Mouse (Mus musculus): ENCODE data around the gene Tulp3. TPM values are rescaled to one million over a fixed set of nuclear protein-coding genes. Genes with fewer than 3 reads are reported as not detected.
"Not testable (repeated sequence)": the region's sequence is repeated elsewhere in the genome, so short reads cannot be mapped to it uniquely, and the experiment has no call there.

Tulp3 gene
- polyA plus RNA-seq, 1 experiment, result not detected

- no peak overlapping the region for H3K27ac ChIP-seq (ENCODE audit: insufficient read depth, low read depth, low read length)
- H3K4me1 ChIP-seq (ENCODE audit: control insufficient read depth, insufficient read depth, low read length), result peaks cover 13% of the 10 kb centered on the region
- WGBS, result 94% methylated on average over 11 of the region's 11 CpGs
- TF ChIP-seq CTCF (IDR thresholded peaks at IDR 0.05; ENCODE audit: insufficient read depth, low read depth, low read length) (no peak), POLR2A (IDR thresholded peaks at IDR 0.05; ENCODE audit: insufficient read depth, low read depth, low read length) (no peak)
- H3K4me3 ChIP-seq (ENCODE audit: insufficient read depth, low read depth, low read length), result no peak overlapping the region
Observed at GRCm38 (mm10) chr6:128341956-128342723, 13.5 kb downstream of the Tulp3 start.

DNA sequence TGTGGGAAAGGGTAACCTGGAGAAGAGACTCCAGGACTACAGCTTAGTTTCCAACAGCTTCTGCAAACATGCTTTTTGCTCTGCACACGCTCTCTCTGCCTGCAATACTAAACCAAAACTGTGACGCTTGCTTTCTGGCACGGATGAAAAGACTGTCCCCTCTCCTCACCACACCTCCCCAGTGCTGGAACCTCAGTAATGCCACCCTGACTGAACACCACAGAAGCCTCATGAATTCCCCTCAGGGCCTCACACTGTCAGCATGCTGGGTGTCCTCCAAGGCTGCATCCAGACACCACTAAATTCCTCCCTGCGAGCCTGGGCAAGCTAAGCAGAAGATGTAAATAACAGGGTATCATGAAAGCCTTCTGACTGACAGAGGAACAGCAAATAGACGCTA lies 16.8 kb downstream of the Tulp3 start:
- H3K4me1 ChIP-seq (ENCODE audit: control insufficient read depth, insufficient read depth, low read length), result peaks cover 13% of the 10 kb centered on the region
- H3K4me3 ChIP-seq (ENCODE audit: insufficient read depth, low read depth, low read length), result no peak overlapping the region
- 17% methylated on average over 5 of the region's 5 CpGs for WGBS
- TF ChIP-seq POLR2A (IDR thresholded peaks at IDR 0.05; ENCODE audit: insufficient read depth, low read depth, low read length) (no peak), CTCF (IDR thresholded peaks at IDR 0.05; ENCODE audit: insufficient read depth, low read depth, low read length) (no peak)
- peak overlapping the region; percentile 50; the same call in 1 of the 2 replicates for H3K27ac ChIP-seq (ENCODE audit: insufficient read depth, low read depth, low read length)

DNA sequence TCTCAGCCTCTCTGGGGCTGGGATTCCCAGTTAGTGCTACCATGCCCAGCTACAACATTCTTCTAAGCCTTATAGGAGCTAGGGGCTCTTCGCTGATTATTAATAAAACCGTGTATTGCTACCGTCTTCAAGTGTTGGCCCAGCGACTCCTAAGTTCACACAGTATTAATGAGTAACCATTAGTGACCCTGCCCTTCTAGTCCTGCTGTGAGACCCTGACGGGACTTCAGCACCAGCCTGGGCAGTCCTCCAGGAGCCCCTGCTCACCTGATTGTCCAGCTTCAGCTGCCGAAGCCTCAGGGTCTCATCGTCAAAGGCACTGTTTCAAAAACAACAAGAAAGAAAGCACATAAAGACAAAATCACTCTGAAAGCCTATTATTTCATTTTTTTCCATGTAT lies 18.2 kb downstream of the Tulp3 start:
- H3K27ac ChIP-seq (ENCODE audit: insufficient read depth, low read depth, low read length), result no peak overlapping the region
- 64% methylated on average over 7 of the region's 7 CpGs for WGBS

GRCm38 (mm10) chr6:128334397-128335124 lies 21.1 kb downstream of the Tulp3 start:
- Histone ChIP-seq H3K4me3 (ENCODE audit: insufficient read depth, low read depth, low read length) (no peak overlapping the region), H3K27ac (ENCODE audit: insufficient read depth, low read depth, low read length) (no peak overlapping the region)

More for the DNA sequence above, 18.2 kb downstream of the Tulp3 start:
- Histone ChIP-seq H3K4me1 (ENCODE audit: control insufficient read depth, insufficient read depth, low read length) (peaks cover 13% of the 10 kb centered on the region), H3K4me3 (ENCODE audit: insufficient read depth, low read depth, low read length) (no peak overlapping the region)
- TF ChIP-seq CTCF (IDR thresholded peaks at IDR 0.05; ENCODE audit: insufficient read depth, low read depth, low read length) (no peak), POLR2A (IDR thresholded peaks at IDR 0.05; ENCODE audit: insufficient read depth, low read depth, low read length) (no peak)

GRCm38 (mm10) chr6:128318317-128318716 lies 37.3 kb downstream of the Tulp3 start:
- H3K4me1 ChIP-seq (ENCODE audit: control insufficient read depth, insufficient read depth, low read length), result no peaks in the 10 kb centered on the region
- no peak overlapping the region for H3K27ac ChIP-seq (ENCODE audit: insufficient read depth, low read depth, low read length)
- H3K4me3 ChIP-seq (ENCODE audit: insufficient read depth, low read depth, low read length), result no peak overlapping the region
- WGBS, result 1% methylated on average over 4 of the region's 4 CpGs
- TF ChIP-seq POLR2A (IDR thresholded peaks at IDR 0.05; ENCODE audit: insufficient read depth, low read depth, low read length), result no peak
- TF ChIP-seq CTCF (IDR thresholded peaks at IDR 0.05; ENCODE audit: insufficient read depth, low read depth, low read length), result no peak

More at GRCm38 (mm10) chr6:128334397-128335124, 21.1 kb downstream of the Tulp3 start:
- TF ChIP-seq POLR2A (IDR thresholded peaks at IDR 0.05; ENCODE audit: insufficient read depth, low read depth, low read length), result no peak
- TF ChIP-seq CTCF (IDR thresholded peaks at IDR 0.05; ENCODE audit: insufficient read depth, low read depth, low read length), result peak; percentile 43; the same call in 1 of the 2 replicates
- peaks cover 8% of the 10 kb centered on the region for H3K4me1 ChIP-seq (ENCODE audit: control insufficient read depth, insufficient read depth, low read length)
- WGBS, result 13% methylated on average over 12 of the region's 12 CpGs

DNA sequence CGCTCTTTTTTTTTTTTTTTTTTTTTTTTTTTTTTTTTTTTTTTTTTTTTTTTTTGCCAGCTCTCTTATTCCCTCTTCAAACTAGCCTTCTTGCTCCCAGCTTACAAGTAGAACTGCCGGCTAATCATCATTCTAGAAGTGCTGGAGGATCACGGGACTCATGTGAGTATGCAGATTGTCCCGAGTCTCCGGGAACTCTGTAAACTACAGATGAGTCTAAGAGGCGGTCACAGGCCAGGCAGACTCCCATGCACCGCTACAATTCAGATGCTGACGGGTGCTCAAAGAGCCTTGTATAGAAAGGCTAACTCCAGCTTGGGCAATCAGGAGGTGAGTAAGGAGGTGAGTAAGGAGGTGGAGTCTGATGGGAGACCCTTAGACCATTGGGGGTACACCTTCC lies 40.1 kb downstream of the Tulp3 start:
- WGBS, result 70% methylated on average over 8 of the region's 8 CpGs
- Histone ChIP-seq H3K27ac (ENCODE audit: insufficient read depth, low read depth, low read length) (no peak overlapping the region), H3K4me1 (ENCODE audit: control insufficient read depth, insufficient read depth, low read length) (no peaks in the 10 kb centered on the region), H3K4me3 (ENCODE audit: insufficient read depth, low read depth, low read length) (no peak overlapping the region)
- TF ChIP-seq POLR2A (IDR thresholded peaks at IDR 0.05; ENCODE audit: insufficient read depth, low read depth, low read length) (no peak), CTCF (IDR thresholded peaks at IDR 0.05; ENCODE audit: insufficient read depth, low read depth, low read length) (no peak)

- H3K27ac ChIP-seq (ENCODE audit: insufficient read depth, low read depth, low read length), result no peak overlapping the region
- TF ChIP-seq CTCF (IDR thresholded peaks at IDR 0.05; ENCODE audit: insufficient read depth, low read depth, low read length) (no peak), POLR2A (IDR thresholded peaks at IDR 0.05; ENCODE audit: insufficient read depth, low read depth, low read length) (no peak)
- no peaks in the 10 kb centered on the region for H3K4me1 ChIP-seq (ENCODE audit: control insufficient read depth, insufficient read depth, low read length)
- H3K4me3 ChIP-seq (ENCODE audit: insufficient read depth, low read depth, low read length), result no peak overlapping the region
- WGBS, result 87% methylated on average over 6 of the region's 6 CpGs
Observed at GRCm38 (mm10) chr6:128314796-128315195, 40.9 kb downstream of the Tulp3 start.

- Histone ChIP-seq H3K27ac (ENCODE audit: insufficient read depth, low read depth, low read length) (no peak overlapping the region), H3K4me3 (ENCODE audit: insufficient read depth, low read depth, low read length) (no peak overlapping the region), H3K4me1 (ENCODE audit: control insufficient read depth, insufficient read depth, low read length) (no peaks in the 10 kb centered on the region)
- TF ChIP-seq POLR2A (IDR thresholded peaks at IDR 0.05; ENCODE audit: insufficient read depth, low read depth, low read length) (no peak), CTCF (IDR thresholded peaks at IDR 0.05; ENCODE audit: insufficient read depth, low read depth, low read length) (peak; percentile 53; the same call in 1 of the 2 replicates)
- WGBS, result 26% methylated on average over 4 of the region's 4 CpGs
Observed at GRCm38 (mm10) chr6:128308311-128308710, 47.3 kb downstream of the Tulp3 start.

DNA sequence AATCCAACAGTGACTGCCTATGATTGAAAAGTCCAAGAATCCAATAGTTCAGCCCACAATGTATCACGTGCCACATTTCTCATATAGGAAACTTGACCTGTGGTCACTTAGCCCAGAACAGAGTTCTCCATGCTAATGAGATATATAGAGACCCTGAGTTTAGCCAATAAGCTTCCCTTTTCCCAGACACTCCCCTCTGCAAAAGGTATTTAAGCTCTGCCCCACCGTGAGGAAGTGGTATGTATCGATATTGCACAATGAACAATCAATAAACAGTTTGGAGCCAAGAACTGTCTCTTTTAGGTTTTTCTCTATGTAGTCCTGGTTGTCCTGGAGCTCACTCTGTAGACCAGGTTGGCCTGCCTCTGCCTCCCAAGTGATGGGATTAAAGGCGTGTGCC lies 50.9 kb downstream of the Tulp3 start:
- H3K4me1 ChIP-seq (ENCODE audit: control insufficient read depth, insufficient read depth, low read length), result peaks cover 9% of the 10 kb centered on the region; the same call in 1 of the 2 replicates
- H3K27ac ChIP-seq (ENCODE audit: insufficient read depth, low read depth, low read length), result no peak overlapping the region
- 90% methylated on average over 4 of the region's 4 CpGs for WGBS
- H3K4me3 ChIP-seq (ENCODE audit: insufficient read depth, low read depth, low read length), result no peak overlapping the region
- TF ChIP-seq POLR2A (IDR thresholded peaks at IDR 0.05; ENCODE audit: insufficient read depth, low read depth, low read length) (no peak), CTCF (IDR thresholded peaks at IDR 0.05; ENCODE audit: insufficient read depth, low read depth, low read length) (no peak)

GRCm38 (mm10) chr6:128302640-128303039 lies 53.0 kb downstream of the Tulp3 start:
- peaks cover 15% of the 10 kb centered on the region for H3K4me1 ChIP-seq (ENCODE audit: control insufficient read depth, insufficient read depth, low read length)
- 79% methylated on average over 3 of the region's 3 CpGs for WGBS
- H3K27ac ChIP-seq (ENCODE audit: insufficient read depth, low read depth, low read length); H3K4me3 ChIP-seq (ENCODE audit: insufficient read depth, low read depth, low read length): not testable (repeated sequence)

Data from olfactory bulb, adult 2 months (tissue).